Comparison of ENCODE assay signal across 15 mouse cellular contexts in the genomic region with DNA sequence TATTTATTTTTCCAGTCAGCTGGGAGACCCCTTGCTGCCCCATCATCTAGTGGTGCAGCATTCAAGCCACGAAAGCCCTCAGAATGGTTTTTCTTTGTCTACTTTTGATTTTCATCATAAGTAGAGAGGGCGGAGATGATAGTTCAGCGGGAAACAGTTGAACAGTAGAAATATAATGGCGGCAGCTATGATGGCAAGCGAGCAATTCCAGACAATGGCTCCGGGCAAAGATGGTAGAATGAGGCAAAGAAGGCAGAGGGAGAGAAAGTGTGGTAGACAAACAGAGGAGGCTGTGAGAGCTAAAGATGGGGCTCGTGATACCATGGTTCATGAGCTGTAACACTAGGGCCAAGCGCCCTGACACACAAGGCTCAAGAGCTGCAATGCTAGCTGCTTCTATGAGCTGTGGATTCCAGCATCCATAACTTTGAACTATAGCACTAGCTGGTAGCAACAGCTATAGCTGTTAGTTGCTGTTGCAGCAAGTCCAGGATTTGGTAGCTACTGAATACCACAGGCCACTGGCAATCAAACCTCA. TPM values are rescaled to one million over a fixed set of nuclear protein-coding genes. Genes with fewer than 3 reads are reported as not detected.
"Had no signal": no experiment of that assay in that cellular context is flagged by ENCODE, and none has a peak within 500 bp of the region (broad histone marks: within the 10 kb centered on the region; RNA-seq: fewer than 3 reads in every experiment).

No protein-coding gene starts in this region.

- H3K27ac ChIP-seq: macrophage; midbrain, embryonic 13.5 days; midbrain, embryonic 15.5 days; neural tube, embryonic 12.5 days; stomach, embryonic 15.5 days had no signal

- H3K9ac ChIP-seq: lung, embryonic 14.5 days; midbrain, embryonic 13.5 days; midbrain, embryonic 15.5 days; neural tube, embryonic 12.5 days; stomach, embryonic 15.5 days had no signal

- H3K36me3 ChIP-seq: midbrain, embryonic 13.5 days; midbrain, embryonic 15.5 days; neural tube, embryonic 12.5 days; stomach, embryonic 15.5 days had no signal

- DNase-seq: lung, adult 18-20 months; lung, postnatal 10 days; right cerebral cortex, postnatal 14 days; thymus, postnatal 14 days; thymus, postnatal 36 days had no signal

- H3K4me1 ChIP-seq: midbrain, embryonic 13.5 days; midbrain, embryonic 15.5 days; neural tube, embryonic 12.5 days; stomach, embryonic 15.5 days had no signal

- H3K4me2 ChIP-seq: lung, embryonic 14.5 days; midbrain, embryonic 11.5 days; midbrain, embryonic 13.5 days; midbrain, embryonic 15.5 days; neural tube, embryonic 12.5 days; stomach, embryonic 15.5 days had no signal

- H3K9me3 ChIP-seq: midbrain, embryonic 13.5 days; midbrain, embryonic 15.5 days; neural tube, embryonic 12.5 days; stomach, embryonic 15.5 days had no signal

- H3K27me3 ChIP-seq: megakaryocyte, embryonic 14.5 days; midbrain, embryonic 13.5 days; midbrain, embryonic 15.5 days; neural tube, embryonic 12.5 days; stomach, embryonic 15.5 days had no signal

- H3K4me3 ChIP-seq: megakaryocyte, embryonic 14.5 days; midbrain, embryonic 13.5 days; midbrain, embryonic 15.5 days; neural tube, embryonic 12.5 days; stomach, embryonic 15.5 days had no signal

- ATAC-seq: midbrain, embryonic 13.5 days; midbrain, embryonic 15.5 days had no signal

RNA-seq across cellular contexts. Expression of a gene that starts 13.9 kb away (rescaled TPM):
- total RNA-seq: megakaryocyte progenitor cell, adult 5-6 weeks; neutrophil, adult 5-6 weeks had no signal
- polyA plus RNA-seq: macrophage had no signal
